Mouse (Mus musculus) kidney, adult 2 months (tissue): ENCODE data around the gene Clec1b. TPM values are rescaled to one million over a fixed set of nuclear protein-coding genes. Genes with fewer than 3 reads are reported as not detected.

Source experiments
- DNase-seq: peaks from one replicate; pipeline ENCODE4 v3.0.0; 2021
- H3K27ac ChIP-seq: fragments of 200-500 bp; 2 replicates; pipeline ENCODE4 v1.5.1; 2012; ENCODE audit warnings: low read depth, low read length, control low read depth, inconsistent platforms; ENCODE audit not compliant: insufficient read depth
- H3K27me3 ChIP-seq: fragments of 200-500 bp; replicated peaks from 2 replicates; pipeline ENCODE4 v1.6.1; 2012; ENCODE audit warnings: mild to moderate bottlenecking, moderate library complexity, low read length, inconsistent platforms; ENCODE audit not compliant: control insufficient read depth, insufficient read depth
- H3K36me3 ChIP-seq: fragments of 200-500 bp; 2 replicates; pipeline ENCODE4 v1.6.1; 2012; ENCODE audit warnings: mild to moderate bottlenecking, moderate library complexity, low read length, inconsistent platforms; ENCODE audit not compliant: control insufficient read depth, insufficient read depth
- H3K4me1 ChIP-seq: fragments of 200-500 bp; 2 replicates; pipeline ENCODE4 v1.6.1; 2011; ENCODE audit warnings: low read length; ENCODE audit not compliant: control insufficient read depth, insufficient read depth
- H3K4me3 ChIP-seq: fragments of 200-500 bp; 2 replicates; pipeline ENCODE4 v1.5.1; 2011; ENCODE audit warnings: mild to moderate bottlenecking, low read depth, low read length, control low read depth; ENCODE audit not compliant: insufficient read depth
- CTCF ChIP-seq: fragments of 200-500 bp; conservative IDR thresholded peaks from 2 replicates; pipeline ENCODE4 v1.5.1; 2011; ENCODE audit warnings: low read depth, mild to moderate bottlenecking, control low read depth, low read length, moderate library complexity, mixed read lengths; ENCODE audit not compliant: insufficient read depth, insufficient read length
- POLR2A ChIP-seq: fragments of 200-500 bp; IDR thresholded peaks from one replicate; pipeline ENCODE4 v1.6.1; 2011; ENCODE audit warnings: low read depth, low read length, control low read depth
- WGBS: fragments of 180-500 bp; shearing (Covaris S2); methylation state at CpG from one replicate; pipeline ENCODE4 v1.1.7; 2018; 5-methylcytosine and 5-hydroxymethylcytosine counted together
- polyA plus RNA-seq: library from polyadenylated mRNA; depleted of rRNA; stranded (reverse); fragments of >200 nt; gene quantifications from 2 replicates; pipeline ENCODE4 v1.2.3, GENCODE M21; 2012; rRNA removed

Clec1b gene
- polyA plus RNA-seq: 0.24 and 0.41 TPM in 2 replicates

DNA sequence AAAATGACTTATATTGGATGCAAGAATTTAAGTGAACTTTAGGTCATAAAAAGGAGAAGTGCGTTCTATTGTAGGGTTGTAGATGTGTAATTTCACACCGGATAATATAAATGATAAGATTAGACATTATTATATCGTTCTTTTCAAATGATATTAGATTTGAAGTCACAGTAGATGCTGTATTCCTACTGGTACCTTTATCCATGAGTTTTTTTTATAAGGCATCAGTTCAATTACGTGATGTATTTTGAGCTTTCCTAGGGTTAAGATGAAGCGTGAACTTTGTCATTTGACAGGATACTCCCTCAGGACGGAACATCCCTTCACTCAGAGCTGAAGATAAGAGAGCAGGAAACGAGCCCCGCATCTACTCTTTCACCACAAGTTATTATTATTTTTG lies at the start of gene Clec1b:
Gene Clec1b (plus strand): TSS at position 301 of the 400 bp plus-strand sequence.
- no peak within 1 kb of the TSS for H3K4me3 ChIP-seq
- no peak within 1 kb of the TSS for H3K27ac ChIP-seq
- WGBS: 75% methylated on average over 8 of the region's 8 CpGs

DNA sequence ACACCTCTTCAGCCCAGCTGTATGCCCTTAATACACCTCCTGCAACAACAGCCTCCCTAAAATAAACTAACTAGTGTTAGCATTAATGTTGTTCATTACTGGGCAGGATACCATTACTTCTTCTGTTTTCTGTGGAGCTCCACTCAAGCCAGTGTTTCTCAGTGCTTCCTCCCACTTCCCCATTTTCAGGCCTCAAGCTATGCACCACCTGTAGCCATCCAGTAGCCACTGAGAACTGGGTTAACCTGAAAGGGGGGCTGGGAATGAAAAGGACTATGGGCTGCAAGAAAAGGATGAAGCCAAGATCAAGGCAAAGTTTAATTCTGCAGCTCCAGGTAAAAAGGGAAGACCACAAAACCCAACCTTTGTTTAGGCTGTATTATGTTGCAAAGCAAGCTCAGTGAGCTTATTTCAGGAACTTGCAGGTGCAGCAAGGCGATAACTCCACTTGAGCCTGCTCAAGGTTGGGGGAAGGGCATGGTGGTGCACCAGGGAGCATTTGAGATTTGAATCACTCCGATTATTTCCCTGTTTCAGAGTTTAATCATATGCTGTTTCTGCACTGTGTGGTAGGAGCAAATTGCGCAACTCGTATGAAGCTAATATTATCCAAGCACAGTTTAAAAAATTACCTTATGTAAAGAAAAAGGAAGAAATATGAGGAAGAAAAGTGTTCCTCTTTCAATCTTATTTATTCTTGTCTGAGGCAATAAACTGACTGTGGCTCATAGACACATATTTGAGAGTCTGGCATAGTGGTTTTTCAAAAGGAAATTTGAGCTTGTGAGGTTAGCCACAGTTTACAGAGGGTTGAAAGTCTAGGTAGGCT lies 47.4 kb upstream of the Clec1b start:
- Histone ChIP-seq H3K27me3 (no peaks in the 10 kb centered on the region), H3K4me3 (no peak overlapping the region), H3K4me1 (no peaks in the 10 kb centered on the region), H3K36me3 (no peaks in the 10 kb centered on the region), H3K27ac (no peak overlapping the region)
- TF ChIP-seq CTCF (no peak), POLR2A (no peak)
- whole genome bisulfite sequencing: 53% methylated on average over 4 of the region's 4 CpGs
- peak; percentile 33 for DNase-seq

More for the DNA sequence above, at the start of gene Clec1b:
- Histone ChIP-seq H3K27me3 (no peaks in the 10 kb centered on the region), H3K36me3 (no peaks in the 10 kb centered on the region), H3K4me1 (peaks cover 9% of the 10 kb centered on the region; the same call in 1 of the 2 replicates)
- TF ChIP-seq POLR2A: no peak
- DNase-seq: no peak

DNA sequence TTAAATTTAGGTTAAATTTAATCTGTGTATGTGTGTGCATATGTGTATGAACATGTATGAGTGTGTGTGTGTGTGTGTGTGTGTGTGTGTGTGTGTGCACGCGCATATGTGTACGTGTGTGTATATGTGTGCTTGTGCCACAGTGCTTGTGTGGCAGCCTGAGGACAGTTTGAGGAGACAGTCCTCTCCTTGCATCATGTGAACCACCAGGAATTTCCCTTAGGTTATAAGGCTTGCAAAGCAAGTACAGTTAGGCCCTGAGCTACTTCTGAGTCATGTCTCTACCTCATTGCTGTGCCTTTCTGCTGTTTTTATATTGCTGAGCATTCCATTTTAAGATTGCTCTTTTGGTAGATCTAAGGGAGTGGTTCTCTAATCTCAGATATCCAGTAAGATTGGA lies 46.0 kb upstream of the Clec1b start:
- WGBS: 95% methylated on average over 3 of the region's 3 CpGs
- H3K27ac ChIP-seq: no peak overlapping the region
- H3K4me3 ChIP-seq: no peak overlapping the region
- H3K4me1 ChIP-seq: no peaks in the 10 kb centered on the region
- no peaks in the 10 kb centered on the region for H3K27me3 ChIP-seq
- DNase-seq: no peak
- TF ChIP-seq CTCF: no peak
- TF ChIP-seq POLR2A: no peak
- no peaks in the 10 kb centered on the region for H3K36me3 ChIP-seq

DNA sequence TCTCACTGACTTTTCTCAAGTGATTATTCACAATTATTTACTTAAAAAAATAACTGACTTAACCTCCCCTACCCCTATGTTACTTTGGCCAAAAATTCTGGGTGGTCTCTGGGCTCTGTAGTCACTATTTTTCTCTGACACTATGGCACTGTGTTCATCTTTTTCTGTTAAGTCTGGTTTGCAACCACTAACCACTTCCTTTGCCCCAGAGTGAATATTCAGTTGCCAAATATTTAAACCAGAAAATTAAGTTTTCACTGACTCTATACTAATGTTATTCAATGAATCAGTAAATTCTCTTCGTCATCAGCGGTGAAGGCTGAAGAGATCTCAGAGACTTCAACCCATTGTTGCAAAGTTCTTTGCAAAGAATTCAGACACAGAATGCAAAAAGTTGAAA lies 41.3 kb upstream of the Clec1b start:
- 96% methylated on average over 2 of the region's 2 CpGs for WGBS
- H3K4me3 ChIP-seq: no peak overlapping the region
- TF ChIP-seq CTCF: no peak
- TF ChIP-seq POLR2A: no peak
- DNase-seq: no peak
- no peak overlapping the region for H3K27ac ChIP-seq
- H3K27me3 ChIP-seq: no peaks in the 10 kb centered on the region
- H3K4me1 ChIP-seq: no peaks in the 10 kb centered on the region
- no peaks in the 10 kb centered on the region for H3K36me3 ChIP-seq

DNA sequence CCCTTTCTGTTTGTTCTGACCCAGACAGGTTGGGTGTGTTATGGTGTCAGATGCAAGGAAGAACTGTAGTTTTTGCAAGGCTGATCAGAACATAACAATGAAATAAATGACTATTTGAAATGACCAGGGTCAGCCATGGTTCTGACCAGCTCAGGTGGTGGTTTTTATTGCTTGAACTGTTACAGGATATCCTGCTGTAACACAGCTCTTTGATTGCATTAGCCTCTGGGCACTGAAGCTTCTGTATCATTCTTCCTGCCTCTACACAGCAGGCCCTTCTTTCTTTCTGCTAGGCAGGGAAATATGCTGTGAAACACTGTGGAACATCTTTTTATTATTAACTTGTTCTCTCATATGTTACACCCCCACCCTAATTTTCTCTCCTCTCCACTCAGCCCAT lies 40.7 kb upstream of the Clec1b start:
- no peak overlapping the region for H3K4me3 ChIP-seq
- H3K4me1 ChIP-seq: no peaks in the 10 kb centered on the region
- no peak for DNase-seq
- H3K36me3 ChIP-seq: no peaks in the 10 kb centered on the region
- TF ChIP-seq POLR2A (no peak), CTCF (no peak)
- no peak overlapping the region for H3K27ac ChIP-seq
- H3K27me3 ChIP-seq: no peaks in the 10 kb centered on the region

DNA sequence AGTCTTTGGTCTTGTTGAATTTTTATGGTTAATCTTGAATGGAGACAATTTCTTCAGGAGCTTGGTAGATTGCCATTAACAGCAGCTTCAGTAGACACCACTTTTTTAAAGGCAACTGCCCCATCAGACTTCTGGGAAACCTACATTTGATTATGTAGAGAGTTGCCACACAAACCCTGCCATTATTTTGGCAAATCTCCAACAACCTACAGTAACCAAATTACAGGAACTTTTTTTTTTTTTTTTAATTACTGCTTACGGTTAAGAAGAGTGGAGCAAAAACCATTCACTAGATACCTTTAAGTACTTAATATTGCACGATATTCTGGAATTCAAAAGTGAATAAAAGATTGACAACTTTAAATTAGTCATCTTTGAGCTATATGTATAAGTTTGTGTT lies 37.6 kb upstream of the Clec1b start:
- Histone ChIP-seq H3K36me3 (no peaks in the 10 kb centered on the region), H3K4me3 (no peak overlapping the region), H3K27ac (no peak overlapping the region), H3K27me3 (no peaks in the 10 kb centered on the region), H3K4me1 (no peaks in the 10 kb centered on the region)
- DNase-seq: no peak
- WGBS: 91% methylated on average over 2 of the region's 2 CpGs
- TF ChIP-seq CTCF (no peak), POLR2A (no peak)

DNA sequence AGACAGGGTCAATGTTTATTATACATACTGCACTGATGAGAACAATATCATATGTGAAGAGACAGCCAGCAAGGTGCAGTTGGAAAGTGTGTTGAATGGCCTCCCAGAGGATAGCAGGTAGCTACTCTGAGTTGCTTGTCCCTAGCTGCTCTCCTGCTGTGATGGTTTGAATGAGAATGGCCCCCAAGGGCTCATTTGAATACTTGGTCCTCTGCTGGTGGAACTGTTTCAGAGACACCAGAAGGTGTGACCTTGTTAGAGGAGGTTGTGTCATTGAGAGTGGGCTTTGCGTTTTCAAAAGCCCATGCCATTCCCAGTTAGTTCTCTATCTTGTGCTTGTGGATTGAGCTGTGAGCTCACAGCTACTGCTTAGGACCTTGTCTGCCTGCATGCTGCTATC lies 33.2 kb upstream of the Clec1b start:
- Histone ChIP-seq H3K36me3 (no peaks in the 10 kb centered on the region), H3K27ac (no peak overlapping the region), H3K4me3 (no peak overlapping the region), H3K4me1 (no peaks in the 10 kb centered on the region), H3K27me3 (no peaks in the 10 kb centered on the region)
- WGBS: 38% methylated on average over 1 of the region's 1 CpGs
- TF ChIP-seq POLR2A (no peak), CTCF (no peak)
- DNase-seq: no peak
